Mouse (Mus musculus): ENCODE results near the gene Cyb5r3. TPM values are rescaled to one million over a fixed set of nuclear protein-coding genes. Genes with fewer than 3 reads are reported as not detected.

The Cyb5r3 gene
- polyA plus RNA-seq, 1 experiment from 2014 or later, result 117 TPM

- WGBS, result 94% methylated on average over 4 of the region's 4 CpGs
- TF ChIP-seq CTCF (IDR thresholded peaks at IDR 0.05; ENCODE audit: low read depth), result no peak
- TF ChIP-seq EP300 (optimal IDR thresholded peaks at IDR 0.05), result no peak
Observed at GRCm38 (mm10) chr15:83162001-83162400, 10.4 kb downstream of the Cyb5r3 start.

GRCm38 (mm10) chr15:83161062-83161748 lies 11.2 kb downstream of the Cyb5r3 start:
- ATAC-seq (ENCODE audit: low FRiP score, low TSS enrichment) (no peak), DNase-seq (ENCODE audit: low spot score) (no peak)
- Histone ChIP-seq H3K4me1 (replicated peaks; ENCODE audit: control insufficient read depth, insufficient read depth) (no peaks in the 10 kb centered on the region), H3K9ac (ENCODE audit: low read length) (no peak overlapping the region), H3K36me3 (ENCODE audit: control insufficient read depth, insufficient read depth, low read length) (peaks cover 18% of the 10 kb centered on the region), H3K4me3 (ENCODE audit: low read depth, low read length) (no peak overlapping the region), H3K27ac (replicated peaks) (no peak overlapping the region), H3K9me3 (ENCODE audit: control insufficient read depth, low read length) (no peaks in the 10 kb centered on the region), H3K27me3 (ENCODE audit: control insufficient read depth, insufficient read depth, low read length) (no peaks in the 10 kb centered on the region), H3K4me2 (replicated peaks; ENCODE audit: low read depth) (no peak overlapping the region)
- TF ChIP-seq EP300 (optimal IDR thresholded peaks at IDR 0.05), result no peak
- TF ChIP-seq CTCF (IDR thresholded peaks at IDR 0.05; ENCODE audit: low read depth), result no peak
- 70% methylated on average over 10 of the region's 10 CpGs for WGBS

More at GRCm38 (mm10) chr15:83162001-83162400, 10.4 kb downstream of the Cyb5r3 start:
- Histone ChIP-seq H3K27me3 (ENCODE audit: control insufficient read depth, insufficient read depth, low read length) (no peaks in the 10 kb centered on the region), H3K4me2 (replicated peaks; ENCODE audit: low read depth) (no peak overlapping the region), H3K36me3 (ENCODE audit: control insufficient read depth, insufficient read depth, low read length) (peaks cover 18% of the 10 kb centered on the region), H3K4me3 (ENCODE audit: low read depth, low read length) (no peak overlapping the region), H3K9ac (ENCODE audit: low read length) (no peak overlapping the region), H3K9me3 (ENCODE audit: control insufficient read depth, low read length) (no peaks in the 10 kb centered on the region), H3K4me1 (replicated peaks; ENCODE audit: control insufficient read depth, insufficient read depth) (peaks cover 3% of the 10 kb centered on the region; the same call in 1 of the 2 replicates), H3K27ac (replicated peaks) (no peak overlapping the region)
- ATAC-seq (ENCODE audit: low FRiP score, low TSS enrichment) (no peak), DNase-seq (ENCODE audit: low spot score) (no peak)

- no peaks in the 10 kb centered on the region for H3K27me3 ChIP-seq (ENCODE audit: control insufficient read depth, insufficient read depth, low read length)
- peaks cover 18% of the 10 kb centered on the region for H3K36me3 ChIP-seq (ENCODE audit: control insufficient read depth, insufficient read depth, low read length)
- ATAC-seq (ENCODE audit: low FRiP score, low TSS enrichment) (no peak), DNase-seq (ENCODE audit: low spot score) (no peak)
- no peaks in the 10 kb centered on the region for H3K4me1 ChIP-seq (replicated peaks; ENCODE audit: control insufficient read depth, insufficient read depth)
- no peak overlapping the region for H3K9ac ChIP-seq (ENCODE audit: low read length)
- H3K27ac ChIP-seq (replicated peaks), result no peak overlapping the region
- H3K9me3 ChIP-seq (ENCODE audit: control insufficient read depth, low read length), result no peaks in the 10 kb centered on the region
- TF ChIP-seq EP300 (optimal IDR thresholded peaks at IDR 0.05) (no peak), CTCF (IDR thresholded peaks at IDR 0.05; ENCODE audit: low read depth) (no peak)
- no peak overlapping the region for H3K4me3 ChIP-seq (ENCODE audit: low read depth, low read length)
- 97% methylated on average over 4 of the region's 4 CpGs for WGBS
- H3K4me2 ChIP-seq (replicated peaks; ENCODE audit: low read depth), result no peak overlapping the region
Observed at GRCm38 (mm10) chr15:83160561-83160960, 11.8 kb downstream of the Cyb5r3 start.

GRCm38 (mm10) chr15:83159823-83160222 lies 12.6 kb downstream of the Cyb5r3 start:
- WGBS, result 90% methylated on average over 9 of the region's 9 CpGs
- no peaks in the 10 kb centered on the region for H3K9me3 ChIP-seq (ENCODE audit: control insufficient read depth, low read length)
- DNase-seq (ENCODE audit: low spot score), result no peak
- ATAC-seq (ENCODE audit: low FRiP score, low TSS enrichment), result no peak
- H3K27ac ChIP-seq (replicated peaks), result no peak overlapping the region
- H3K4me1 ChIP-seq (replicated peaks; ENCODE audit: control insufficient read depth, insufficient read depth), result no peaks in the 10 kb centered on the region
- no peak overlapping the region for H3K4me2 ChIP-seq (replicated peaks; ENCODE audit: low read depth)
- TF ChIP-seq CTCF (IDR thresholded peaks at IDR 0.05; ENCODE audit: low read depth), result no peak
- TF ChIP-seq EP300 (optimal IDR thresholded peaks at IDR 0.05), result no peak
- peaks cover 18% of the 10 kb centered on the region for H3K36me3 ChIP-seq (ENCODE audit: control insufficient read depth, insufficient read depth, low read length)
- H3K27me3 ChIP-seq (ENCODE audit: control insufficient read depth, insufficient read depth, low read length), result no peaks in the 10 kb centered on the region
- H3K4me3 ChIP-seq (ENCODE audit: low read depth, low read length), result no peak overlapping the region
- no peak overlapping the region for H3K9ac ChIP-seq (ENCODE audit: low read length)

GRCm38 (mm10) chr15:83158587-83159160 lies 13.7 kb downstream of the Cyb5r3 start:
- no peak overlapping the region for H3K4me2 ChIP-seq (replicated peaks; ENCODE audit: low read depth)
- peak; percentile 7; the same call in 1 of the 2 replicates for ATAC-seq (ENCODE audit: low FRiP score, low TSS enrichment)
- H3K9ac ChIP-seq (ENCODE audit: low read length), result no peak overlapping the region
- H3K36me3 ChIP-seq (ENCODE audit: control insufficient read depth, insufficient read depth, low read length), result peaks cover 22% of the 10 kb centered on the region
- H3K27me3 ChIP-seq (ENCODE audit: control insufficient read depth, insufficient read depth, low read length), result no peaks in the 10 kb centered on the region
- no peak for DNase-seq (ENCODE audit: low spot score)
- TF ChIP-seq CTCF (IDR thresholded peaks at IDR 0.05; ENCODE audit: low read depth) (peak; percentile 7; the same call in 1 of the 2 replicates), EP300 (optimal IDR thresholded peaks at IDR 0.05) (no peak)
- 0 out of 2 replicates have a peak overlapping the region, but pooled peaks have one; percentile 4 for H3K27ac ChIP-seq (replicated peaks)
- H3K4me3 ChIP-seq (ENCODE audit: low read depth, low read length), result no peak overlapping the region
- H3K4me1 ChIP-seq (replicated peaks; ENCODE audit: control insufficient read depth, insufficient read depth), result no peaks in the 10 kb centered on the region
- H3K9me3 ChIP-seq (ENCODE audit: control insufficient read depth, low read length), result no peaks in the 10 kb centered on the region
- WGBS, result 89% methylated on average over 7 of the region's 7 CpGs

- DNase-seq (ENCODE audit: low spot score) (no peak), ATAC-seq (ENCODE audit: low FRiP score, low TSS enrichment) (no peak)
- no peak overlapping the region for H3K4me2 ChIP-seq (replicated peaks; ENCODE audit: low read depth)
- no peak for TF ChIP-seq EP300 (optimal IDR thresholded peaks at IDR 0.05)
- no peak for TF ChIP-seq CTCF (IDR thresholded peaks at IDR 0.05; ENCODE audit: low read depth)
- no peaks in the 10 kb centered on the region for H3K4me1 ChIP-seq (replicated peaks; ENCODE audit: control insufficient read depth, insufficient read depth)
- H3K4me3 ChIP-seq (ENCODE audit: low read depth, low read length), result no peak overlapping the region
- no peaks in the 10 kb centered on the region for H3K9me3 ChIP-seq (ENCODE audit: control insufficient read depth, low read length)
- H3K27me3 ChIP-seq (ENCODE audit: control insufficient read depth, insufficient read depth, low read length), result no peaks in the 10 kb centered on the region
- H3K36me3 ChIP-seq (ENCODE audit: control insufficient read depth, insufficient read depth, low read length), result peaks cover 22% of the 10 kb centered on the region
- peak overlapping the region; percentile 46; the same call in 1 of the 2 replicates for H3K27ac ChIP-seq (replicated peaks)
- no peak overlapping the region for H3K9ac ChIP-seq (ENCODE audit: low read length)
- WGBS, result 96% methylated on average over 6 of the region's 6 CpGs
Observed at GRCm38 (mm10) chr15:83157667-83158064, 14.7 kb downstream of the Cyb5r3 start.
